Mouse (Mus musculus): ENCODE results near the gene Msi1.

Msi1 gene

DNA sequence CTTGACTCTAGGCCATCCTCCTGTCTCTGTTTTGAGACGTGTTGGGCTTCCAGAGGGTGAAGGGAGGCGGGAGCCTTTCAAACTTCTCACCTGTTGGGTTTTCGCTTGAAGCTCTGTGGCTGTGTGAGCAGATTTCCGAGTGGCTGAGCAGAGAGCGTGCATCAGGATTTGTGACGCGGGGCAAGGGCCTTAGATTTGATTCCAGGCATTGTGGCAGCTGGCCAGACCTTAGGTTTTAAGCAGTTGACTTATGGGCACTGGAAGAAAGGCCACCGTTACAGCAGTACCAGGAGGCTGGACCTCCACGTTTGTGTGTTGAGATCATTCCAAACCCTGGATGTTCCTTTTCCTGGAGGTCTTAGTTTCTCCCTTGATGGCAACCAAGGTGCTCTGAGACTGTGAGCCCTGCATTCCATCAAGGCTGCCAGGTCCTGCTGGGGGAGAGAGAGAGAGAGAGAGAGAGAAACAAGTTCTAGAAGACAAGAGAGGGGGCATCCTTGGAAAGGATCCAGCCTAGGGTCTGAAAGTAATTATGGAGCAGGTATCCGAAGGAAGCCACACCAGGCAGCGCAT lies 5.0 kb downstream of the Msi1 start:
- peak; percentile 46 to 51 for DNase-seq

GRCm38 (mm10) chr5:115434853-115435754 lies 5.7 kb downstream of the Msi1 start:
- peak; percentile 51 to 57 for DNase-seq

DNA sequence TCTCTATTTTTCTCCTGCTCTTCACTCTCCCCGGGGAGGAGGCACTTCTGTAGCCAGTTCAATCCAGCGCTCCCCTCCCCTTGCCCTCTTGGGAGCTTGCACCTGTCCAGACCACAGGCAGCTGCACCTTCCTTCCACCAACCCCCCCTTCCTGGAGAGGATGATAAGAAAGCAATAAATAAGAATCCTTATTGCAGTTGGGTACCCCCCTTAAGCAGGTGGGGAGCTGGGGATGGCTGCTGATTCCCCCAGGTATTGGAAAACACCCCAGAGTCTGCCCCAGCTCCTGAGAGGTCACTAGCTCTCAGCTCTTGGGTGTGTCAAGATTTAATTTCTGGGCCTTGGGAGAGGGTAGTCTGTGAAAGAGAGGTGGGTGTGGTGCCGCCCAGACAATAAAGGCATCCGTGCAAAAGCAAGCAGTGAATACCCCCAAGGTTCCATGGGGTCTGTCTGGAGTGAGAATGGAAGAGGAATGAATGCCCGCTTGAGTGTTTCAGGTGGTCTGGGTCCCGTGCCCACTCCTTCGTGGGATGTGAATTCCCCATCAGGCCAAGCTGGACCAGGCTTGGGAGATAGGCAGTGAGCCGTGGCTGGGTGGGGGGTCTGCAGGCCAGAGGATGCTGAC lies 6.5 kb downstream of the Msi1 start:
- peak in 1 of 2 experiments; percentile 17 for DNase-seq

- peak; percentile 81 for DNase-seq
These were observed 7.2 kb downstream of the Msi1 start for GRCm38 (mm10) chr5:115436421-115437124.

DNA sequence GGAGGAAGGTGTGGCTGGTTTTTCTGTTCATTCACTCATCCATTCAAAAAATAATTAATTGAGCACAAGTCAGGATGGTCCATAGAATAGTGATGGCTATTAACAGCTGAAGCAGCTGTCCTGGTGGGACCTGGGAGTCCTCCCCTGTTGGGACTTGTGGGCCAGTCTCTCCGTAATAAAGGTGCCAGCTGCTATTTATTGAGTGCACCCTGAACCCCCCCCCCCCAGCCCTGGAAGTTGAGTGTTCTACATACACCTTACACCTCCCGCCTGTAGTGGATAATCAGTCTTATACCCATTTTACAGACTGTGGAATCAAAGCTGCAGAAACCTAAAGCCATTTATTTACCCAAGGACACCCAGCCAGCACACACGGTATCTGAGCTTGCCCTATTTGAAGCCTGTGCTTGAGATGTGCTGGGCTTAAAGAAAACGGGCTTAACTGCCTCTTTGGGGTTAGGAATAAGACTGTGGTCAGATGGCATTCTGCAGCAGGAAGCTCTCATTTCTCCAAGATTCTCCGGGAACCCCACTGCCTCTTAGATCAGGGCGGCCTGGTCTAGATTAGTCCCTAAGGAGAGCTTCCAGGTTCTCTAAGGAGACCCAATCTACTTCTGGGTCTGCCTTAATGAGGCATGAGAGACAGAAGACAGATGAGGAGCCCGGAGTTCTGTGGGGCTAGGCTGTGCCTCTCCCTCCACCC lies 8.0 kb downstream of the Msi1 start:
- no peak for DNase-seq

GRCm38 (mm10) chr5:115437945-115438315 lies 8.5 kb downstream of the Msi1 start:
- DNase-seq: no peak

DNA sequence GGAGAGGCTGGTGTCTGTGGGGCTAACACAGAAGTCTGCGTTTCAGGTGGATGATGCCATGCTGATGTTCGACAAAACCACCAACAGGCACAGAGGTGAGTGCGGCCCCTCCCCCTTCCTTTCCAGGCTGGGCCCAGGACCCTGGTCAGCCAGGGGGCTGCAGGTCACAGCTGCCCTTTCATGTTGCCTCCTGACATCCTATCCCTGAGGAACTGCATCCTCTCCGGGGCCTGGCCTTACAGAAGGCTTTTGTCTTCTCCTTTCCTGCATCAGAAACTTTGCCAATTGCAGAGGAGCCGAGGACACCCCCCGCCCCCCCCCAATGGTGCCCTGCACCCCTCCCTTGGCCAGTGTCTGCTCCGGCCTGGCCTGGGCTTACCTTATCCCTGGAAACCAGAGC lies 9.3 kb downstream of the Msi1 start:
- no peak for DNase-seq

DNA sequence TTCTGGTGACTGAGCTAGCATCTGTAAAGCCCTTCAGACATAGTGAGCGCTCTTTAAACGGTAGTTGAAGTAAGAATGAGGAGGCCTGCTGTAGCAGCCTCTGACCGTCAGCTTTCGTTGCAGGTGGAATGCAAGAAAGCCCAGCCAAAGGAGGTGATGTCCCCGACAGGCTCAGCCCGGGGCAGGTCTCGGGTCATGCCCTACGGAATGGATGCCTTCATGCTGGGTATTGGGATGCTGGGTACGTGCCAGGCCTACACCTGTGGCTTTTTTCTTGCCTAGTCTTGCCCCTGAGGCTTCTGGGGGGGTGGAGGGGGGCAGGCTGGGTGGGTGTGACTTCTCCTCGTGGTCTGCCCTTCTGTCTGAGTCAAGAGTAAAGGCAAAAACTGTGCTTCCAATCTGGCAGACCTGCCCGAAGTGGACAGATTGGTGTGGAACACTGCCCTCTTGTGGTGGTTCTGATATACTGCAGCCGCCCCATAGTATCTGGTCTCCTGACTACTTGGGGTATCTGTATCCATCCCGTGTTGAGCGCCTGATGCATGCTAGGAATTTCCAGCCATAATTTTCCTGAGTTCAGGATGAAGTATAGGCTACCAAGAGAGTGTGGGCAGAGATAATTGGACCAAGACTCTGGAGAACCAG lies 11.9 kb downstream of the Msi1 start:
- peak; percentile 90 for DNase-seq

- peak; percentile 30 to 55 for DNase-seq
These were observed 13.3 kb downstream of the Msi1 start for GRCm38 (mm10) chr5:115442663-115443062.

- DNase-seq: no peak
These were observed 14.7 kb downstream of the Msi1 start for GRCm38 (mm10) chr5:115444130-115444529.

DNA sequence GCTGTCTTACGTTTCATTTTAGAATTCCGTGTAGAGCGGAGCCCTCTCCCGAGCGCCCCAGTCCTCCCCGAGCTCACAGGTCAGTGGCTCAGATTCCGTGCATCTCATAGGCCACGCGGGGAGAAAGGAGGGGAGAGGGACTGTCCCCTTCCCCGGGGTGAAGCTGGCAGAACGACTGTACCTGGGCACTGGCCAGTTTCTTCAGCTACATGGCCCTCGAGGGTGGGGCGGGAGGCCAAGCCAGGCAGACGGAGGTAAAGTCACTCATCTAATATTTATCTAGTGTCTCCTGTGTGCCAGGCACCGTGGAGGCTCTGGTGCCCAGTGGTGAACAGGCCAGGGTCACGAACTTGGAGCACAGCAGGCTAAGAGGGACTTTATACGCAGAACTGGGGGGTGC lies 17.7 kb downstream of the Msi1 start:
- DNase-seq: peak; percentile 41 to 53

DNA sequence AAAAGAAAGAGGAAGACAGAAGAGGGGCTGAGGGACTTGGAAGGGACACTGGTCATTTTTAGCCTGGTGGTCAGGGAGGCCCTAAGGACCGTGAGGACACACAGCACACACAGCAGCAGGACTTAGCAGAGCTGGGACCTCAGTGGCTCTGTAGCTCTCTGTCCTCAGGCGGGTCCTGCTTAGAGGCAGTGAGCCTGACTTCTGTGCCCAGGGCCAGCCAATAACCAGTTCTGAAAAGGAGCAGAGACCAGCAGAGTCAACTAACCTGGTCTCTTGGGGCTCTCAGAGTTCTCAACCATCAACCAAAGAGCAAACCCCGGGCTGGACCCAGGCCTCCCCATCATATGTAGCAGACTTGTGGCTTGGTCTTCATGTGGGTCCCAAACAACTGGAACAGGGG lies 19.8 kb downstream of the Msi1 start:
- no peak for DNase-seq

- no peak for DNase-seq
These were observed 21.3 kb downstream of the Msi1 start for GRCm38 (mm10) chr5:115450410-115451317.

GRCm38 (mm10) chr5:115454422-115455090 lies 25.2 kb downstream of the Msi1 start:
- DNase-seq: no peak

DNA sequence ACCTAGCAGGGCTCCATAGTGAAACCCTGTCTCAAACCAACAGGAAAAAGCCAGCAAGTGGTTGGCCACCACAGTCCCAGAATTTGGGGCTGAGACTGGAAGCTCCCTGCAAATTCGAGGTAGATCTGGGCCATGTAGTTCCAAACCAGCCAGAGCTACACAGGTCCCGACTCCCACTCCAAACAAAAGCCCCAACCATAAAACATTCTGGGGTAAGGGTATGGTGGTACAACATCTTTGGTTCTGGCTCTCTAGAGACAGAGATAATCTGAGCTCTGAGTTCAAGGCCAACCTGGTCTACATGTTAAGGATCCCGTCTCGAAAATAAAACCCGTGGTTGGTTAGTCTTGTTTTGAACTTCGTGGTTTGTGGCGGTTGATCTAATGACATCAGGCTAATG lies 26.4 kb downstream of the Msi1 start:
- no peak for DNase-seq

DNA sequence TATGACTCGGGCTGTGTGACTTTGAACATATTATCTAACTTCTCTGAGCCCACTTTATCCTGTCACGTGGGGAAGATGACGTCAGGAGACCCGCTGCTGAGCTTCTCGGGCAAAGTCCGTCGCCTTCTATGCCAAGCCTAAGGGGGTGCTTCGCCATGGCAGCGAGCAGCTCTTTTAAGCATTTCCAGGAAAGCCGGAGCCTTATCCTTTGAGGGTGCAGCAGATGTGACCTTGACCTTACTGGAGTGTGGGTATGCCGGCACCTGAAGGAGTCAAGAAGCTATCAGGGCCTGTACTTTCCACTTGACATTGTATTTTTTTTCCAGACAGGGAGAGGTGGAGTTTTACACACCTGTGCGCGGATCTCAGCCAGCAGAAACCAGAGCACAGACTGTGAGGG lies 29.5 kb downstream of the Msi1 start:
- DNase-seq: no peak

DNA sequence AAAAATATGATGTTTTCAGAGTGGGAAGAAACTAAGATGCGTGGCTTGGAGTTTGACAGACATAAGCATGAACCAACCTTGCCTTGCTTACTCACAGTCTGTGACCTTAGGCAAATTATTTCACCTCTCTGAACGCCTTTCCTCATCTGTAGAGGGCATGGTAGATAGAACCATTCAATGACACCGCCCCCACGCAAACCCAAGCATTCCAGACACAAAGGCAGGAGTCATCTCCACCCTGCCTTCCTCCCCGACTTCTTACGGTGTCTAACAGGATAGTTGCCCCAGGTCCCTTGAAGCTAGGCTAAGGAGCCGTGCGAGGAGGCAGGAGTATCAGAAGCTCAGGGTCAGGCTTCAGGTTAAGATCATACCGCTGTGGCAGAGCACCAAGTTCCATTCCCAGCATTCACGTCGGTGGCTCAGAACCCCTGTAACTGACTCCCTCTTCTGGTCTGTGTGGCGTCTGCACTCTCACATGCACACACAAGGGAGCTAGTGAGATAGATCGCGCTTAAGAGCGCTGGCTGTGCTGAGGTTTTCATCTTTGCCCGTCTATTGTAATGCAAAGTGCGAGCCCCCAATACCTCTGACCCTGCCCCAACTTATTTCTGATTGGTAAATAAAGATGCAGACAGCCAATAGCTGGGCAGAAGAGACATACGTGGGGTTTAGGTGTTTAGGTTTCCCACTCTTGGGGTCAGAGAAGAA lies 35.2 kb downstream of the Msi1 start:
- DNase-seq: no peak

DNA sequence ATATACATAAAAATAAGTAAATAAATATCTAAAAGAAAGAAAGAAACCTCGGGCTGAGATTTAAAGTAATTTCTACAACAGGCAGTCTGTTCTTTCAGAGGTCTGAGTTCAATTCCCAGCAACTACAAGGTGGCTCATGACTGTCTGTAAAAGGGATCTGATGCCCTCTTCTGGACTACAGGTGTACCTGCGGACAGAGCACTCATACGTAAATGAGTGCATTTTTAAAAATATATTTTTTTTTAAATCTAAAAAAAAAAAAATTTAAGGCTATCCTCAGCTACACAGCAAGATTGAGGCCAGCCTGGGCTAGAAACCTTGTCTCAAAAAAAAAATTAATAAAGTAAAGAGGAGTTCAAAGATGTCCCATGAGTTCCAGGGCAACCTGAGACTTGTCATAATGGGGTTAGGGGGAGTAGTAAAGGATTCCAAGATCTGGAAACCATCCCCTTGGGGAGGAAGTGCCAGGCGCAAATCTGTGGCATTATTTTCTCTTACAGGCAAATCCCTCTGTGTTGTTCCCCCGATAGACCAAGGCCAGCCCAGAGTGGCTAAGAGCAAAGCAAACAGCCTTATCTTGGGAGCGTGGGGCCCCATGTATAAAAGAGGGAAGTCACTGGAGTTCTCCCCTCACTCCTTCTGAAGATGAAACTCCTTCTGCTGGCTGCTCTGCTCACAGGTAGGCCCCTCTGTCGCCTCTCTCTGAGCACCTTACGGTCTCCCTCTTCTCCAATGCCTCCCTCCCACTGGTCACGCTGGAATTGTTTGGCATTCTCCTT lies 36.4 kb downstream of the Msi1 start, which contains the start of gene Pla2g1b:
Gene Pla2g1b (plus strand): TSS at position 621 of the 779 bp plus-strand sequence.
- DNase-seq: no peak

DNA sequence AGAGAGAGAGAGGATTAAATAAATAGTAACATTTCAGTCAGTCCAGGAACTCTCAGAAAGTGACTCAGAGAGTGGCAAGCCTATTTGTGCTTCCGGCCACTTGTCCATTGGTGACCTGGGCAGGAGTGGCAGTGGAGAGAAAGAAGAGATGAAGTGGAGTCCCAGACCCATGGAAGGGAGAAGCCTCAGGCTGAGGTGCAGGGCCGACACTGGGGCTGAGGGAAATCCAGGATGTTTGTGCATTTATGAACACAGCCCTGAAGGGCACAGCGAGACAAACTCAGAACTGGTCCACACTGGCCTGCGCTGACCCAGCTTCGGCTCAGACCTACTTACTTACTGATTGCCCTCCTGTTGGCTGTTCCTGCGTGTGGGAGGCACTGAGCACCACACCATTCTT lies 40.4 kb downstream of the Msi1 start:
- DNase-seq: no peak

Measured in cerebellum, postnatal 14 days (tissue).